Mouse (Mus musculus): ENCODE data around the gene Asb6.

The Asb6 gene

GRCm38 (mm10) chr2:30834373-30835022, 4.4 kb upstream of the Asb6 start, which contains the start of gene Prrx2:
Prrx2 (plus strand) TSS chr2:30834972.
- DNase-seq (ENCODE audit: low read depth, low spot score): no peak

DNA sequence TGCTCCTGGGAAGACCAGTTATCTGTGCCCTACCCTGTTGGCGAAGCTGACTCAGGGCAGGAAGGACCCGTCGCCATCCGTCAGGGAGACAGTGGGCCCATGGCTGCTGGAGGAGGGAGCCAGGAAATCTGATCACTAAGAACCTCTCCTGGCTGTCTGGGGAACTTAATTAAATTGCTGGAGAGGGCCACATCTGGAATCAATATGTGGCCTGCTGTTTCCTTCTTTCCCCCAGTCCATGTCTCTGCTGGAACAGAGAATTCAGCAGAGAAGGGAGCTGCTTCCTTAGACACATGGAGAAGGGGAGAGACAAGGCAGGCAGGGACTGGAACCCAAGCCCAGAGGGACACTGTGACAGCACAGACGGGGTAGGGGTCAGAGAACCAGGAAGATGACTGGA, 3.5 kb upstream of the Asb6 start:
- no peak for DNase-seq (ENCODE audit: low read depth, low spot score)

- DNase-seq (ENCODE audit: low read depth, low spot score): no peak
These were observed 818 bp downstream of the Asb6 start for GRCm38 (mm10) chr2:30829315-30829714.

- peak; percentile 91 for DNase-seq (ENCODE audit: low read depth, low spot score)
These were observed 2.2 kb downstream of the Asb6 start for GRCm38 (mm10) chr2:30827749-30828475.

GRCm38 (mm10) chr2:30826825-30827748, 3.0 kb downstream of the Asb6 start:
- no peak for DNase-seq (ENCODE audit: low read depth, low spot score)

GRCm38 (mm10) chr2:30823385-30824153, 6.6 kb downstream of the Asb6 start:
- no peak for DNase-seq (ENCODE audit: low read depth, low spot score)

GRCm38 (mm10) chr2:30822460-30822859, 7.7 kb downstream of the Asb6 start:
- no peak for DNase-seq (ENCODE audit: low read depth, low spot score)

DNA sequence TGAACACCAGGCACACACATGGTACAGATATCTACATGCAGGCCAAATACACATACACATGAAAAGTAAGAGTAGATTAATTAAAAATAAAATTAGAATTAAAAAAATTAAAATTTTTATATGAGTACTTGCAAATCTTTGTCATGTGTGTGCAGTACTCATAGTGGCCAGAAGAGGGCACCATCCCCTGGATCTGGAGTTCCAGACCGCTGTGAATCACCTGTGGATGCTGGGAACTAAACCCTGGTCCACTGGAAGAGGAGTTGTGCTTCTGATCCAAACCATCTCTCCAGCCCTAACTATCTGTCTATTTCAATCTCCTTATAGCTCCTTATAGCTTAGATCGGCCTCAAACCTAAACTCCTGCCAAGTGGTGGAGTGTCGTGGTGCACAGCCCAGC, 9.1 kb downstream of the Asb6 start:
- DNase-seq (ENCODE audit: low read depth, low spot score): no peak

- no peak for DNase-seq (ENCODE audit: low read depth, low spot score)
These were observed 10.3 kb downstream of the Asb6 start for GRCm38 (mm10) chr2:30819873-30820272.

DNA sequence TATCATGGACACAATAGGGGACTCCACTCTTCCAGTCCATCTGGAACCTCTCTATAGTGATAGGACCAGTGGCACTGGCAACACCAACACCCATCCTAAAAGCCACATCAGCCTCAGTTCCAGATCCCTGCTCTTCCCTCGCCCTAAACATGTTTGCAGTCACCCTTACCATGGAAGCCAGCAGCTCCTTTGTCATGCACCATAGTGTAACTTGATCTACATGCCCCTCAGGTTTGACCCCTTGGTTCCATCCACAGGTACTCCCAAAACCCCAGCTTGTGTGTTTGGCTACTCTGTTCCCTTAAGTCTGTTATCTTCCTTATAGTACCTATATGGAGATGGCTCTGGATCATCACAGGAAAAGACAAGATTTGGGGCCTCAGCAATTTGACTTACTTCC, 13.8 kb downstream of the Asb6 start:
- no peak for DNase-seq (ENCODE audit: low read depth, low spot score)

DNA sequence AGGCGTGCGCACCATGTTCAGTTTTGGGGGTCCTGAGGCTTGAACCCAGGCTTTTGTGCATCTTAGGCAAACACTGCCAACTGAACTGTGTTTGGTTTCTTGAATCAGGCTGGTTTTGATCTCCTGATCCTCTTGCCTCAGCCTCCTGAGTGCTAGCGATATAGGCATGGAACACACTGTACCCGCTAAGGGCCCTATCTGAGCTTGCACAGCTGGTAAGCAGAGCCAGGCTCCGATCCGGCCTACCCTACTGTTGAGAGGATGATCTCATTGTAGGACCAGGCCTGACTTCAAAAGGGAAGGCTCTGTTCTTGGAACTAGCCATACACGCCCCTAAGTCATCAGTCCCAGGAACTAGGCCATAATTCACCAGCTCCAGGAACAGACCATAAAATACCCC, 19.6 kb downstream of the Asb6 start:
- DNase-seq (ENCODE audit: low read depth, low spot score): no peak

DNA sequence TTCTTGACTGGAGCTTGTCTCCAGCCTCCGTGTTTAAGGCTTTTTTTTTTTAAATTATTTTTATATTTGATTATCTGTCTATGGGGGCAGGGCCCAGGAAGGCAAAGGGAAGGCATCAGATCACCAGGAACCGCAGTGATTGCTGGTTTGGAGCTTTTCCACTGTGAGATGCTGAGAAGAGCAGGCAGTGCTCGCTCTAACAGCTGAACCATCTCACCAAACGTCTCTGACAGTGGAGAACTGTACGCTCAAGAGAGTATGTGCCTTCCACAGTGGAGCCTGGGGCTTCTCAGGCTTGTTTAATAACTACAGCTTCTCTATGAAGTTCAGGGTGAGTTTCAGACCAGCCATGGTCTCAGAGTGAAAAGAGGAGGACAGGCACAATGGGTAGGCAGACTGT, 20.6 kb downstream of the Asb6 start:
- no peak for DNase-seq (ENCODE audit: low read depth, low spot score)

DNA sequence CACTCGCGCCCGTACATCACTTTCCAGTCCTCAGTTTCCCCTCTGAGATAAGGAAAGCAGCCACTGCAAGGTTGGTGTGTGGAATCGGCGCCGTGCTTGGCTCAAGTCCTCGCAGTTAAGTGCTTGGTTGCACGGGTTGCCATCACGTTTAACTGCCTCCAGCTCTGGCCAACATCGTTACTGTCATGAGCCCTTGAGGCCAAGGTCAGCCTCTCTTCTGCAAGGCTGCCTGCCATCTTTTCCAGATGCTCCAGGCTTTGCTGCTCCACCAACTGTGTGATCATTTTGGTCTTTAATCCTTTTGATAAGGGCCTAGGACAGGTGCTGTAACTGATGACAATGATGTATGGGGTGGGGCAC, 21.9 kb downstream of the Asb6 start:
- DNase-seq (ENCODE audit: low read depth, low spot score): no peak

DNA sequence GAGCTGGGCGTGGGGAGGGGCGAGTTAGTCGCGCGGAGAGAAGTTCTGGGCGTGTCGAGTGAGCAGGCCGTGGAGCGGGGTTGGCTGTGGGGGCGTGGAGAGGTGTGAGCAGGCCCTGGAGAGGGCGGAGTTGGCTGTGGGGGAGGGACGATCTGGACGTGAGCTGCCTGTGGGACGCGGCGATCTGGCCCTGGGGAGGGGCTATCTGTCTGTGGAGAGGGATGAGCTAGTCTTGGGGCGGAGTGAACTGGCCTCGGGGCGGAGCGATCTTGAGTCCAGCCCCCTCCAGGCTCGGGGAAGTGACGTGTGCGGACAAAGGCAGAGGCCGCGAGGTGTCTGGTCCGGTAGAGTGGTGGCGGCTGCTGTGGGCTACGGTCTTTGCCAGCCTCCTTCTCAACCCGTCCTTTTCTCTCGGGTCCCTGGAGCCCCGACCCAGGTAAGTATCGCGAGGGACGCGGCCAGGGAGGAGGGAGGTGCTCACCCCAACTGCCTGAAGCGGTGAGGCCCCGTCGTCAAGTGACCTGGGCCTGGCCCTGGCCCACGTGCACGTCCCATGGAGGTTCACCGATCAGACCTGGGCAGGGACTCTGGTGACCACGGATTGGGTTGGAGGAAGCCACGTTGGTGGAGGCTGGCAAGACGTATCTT, 22.4 kb downstream of the Asb6 start, which contains the start of gene Ntmt1:
Gene Ntmt1, plus strand, starts transcription at position 179 of the 648 bp plus-strand sequence.
- DNase-seq (ENCODE audit: low read depth, low spot score): peak; percentile 98

- DNase-seq (ENCODE audit: low read depth, low spot score): no peak
These were observed 22.9 kb downstream of the Asb6 start for GRCm38 (mm10) chr2:30807147-30807647.

- no peak for DNase-seq (ENCODE audit: low read depth, low spot score)
These were observed 24.1 kb downstream of the Asb6 start for GRCm38 (mm10) chr2:30805983-30806382.

DNA sequence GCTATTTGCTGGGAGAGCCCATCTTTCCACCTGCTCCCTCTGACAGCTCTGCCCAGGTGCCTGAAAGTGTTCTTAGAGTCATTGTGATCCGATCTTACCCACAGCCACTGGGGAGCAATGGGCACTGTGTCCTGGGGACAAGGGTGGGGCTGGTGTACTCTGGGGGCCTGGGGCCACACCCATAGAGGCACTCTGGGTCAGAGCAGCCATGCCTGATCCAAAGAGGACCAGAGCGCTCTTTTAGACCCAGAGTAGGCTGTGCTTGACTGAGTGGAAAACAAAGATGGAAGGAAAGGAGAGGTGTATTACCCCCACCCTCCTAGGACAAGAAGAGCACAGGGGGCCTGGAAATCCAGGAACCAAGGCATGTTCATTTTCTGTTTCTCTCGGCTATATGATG, 26.5 kb downstream of the Asb6 start, which contains the start of gene 1700001O22Rik:
Gene 1700001O22Rik, minus strand, starts transcription at position 58 of the 400 bp plus-strand sequence.
- no peak for DNase-seq (ENCODE audit: low read depth, low spot score)

DNA sequence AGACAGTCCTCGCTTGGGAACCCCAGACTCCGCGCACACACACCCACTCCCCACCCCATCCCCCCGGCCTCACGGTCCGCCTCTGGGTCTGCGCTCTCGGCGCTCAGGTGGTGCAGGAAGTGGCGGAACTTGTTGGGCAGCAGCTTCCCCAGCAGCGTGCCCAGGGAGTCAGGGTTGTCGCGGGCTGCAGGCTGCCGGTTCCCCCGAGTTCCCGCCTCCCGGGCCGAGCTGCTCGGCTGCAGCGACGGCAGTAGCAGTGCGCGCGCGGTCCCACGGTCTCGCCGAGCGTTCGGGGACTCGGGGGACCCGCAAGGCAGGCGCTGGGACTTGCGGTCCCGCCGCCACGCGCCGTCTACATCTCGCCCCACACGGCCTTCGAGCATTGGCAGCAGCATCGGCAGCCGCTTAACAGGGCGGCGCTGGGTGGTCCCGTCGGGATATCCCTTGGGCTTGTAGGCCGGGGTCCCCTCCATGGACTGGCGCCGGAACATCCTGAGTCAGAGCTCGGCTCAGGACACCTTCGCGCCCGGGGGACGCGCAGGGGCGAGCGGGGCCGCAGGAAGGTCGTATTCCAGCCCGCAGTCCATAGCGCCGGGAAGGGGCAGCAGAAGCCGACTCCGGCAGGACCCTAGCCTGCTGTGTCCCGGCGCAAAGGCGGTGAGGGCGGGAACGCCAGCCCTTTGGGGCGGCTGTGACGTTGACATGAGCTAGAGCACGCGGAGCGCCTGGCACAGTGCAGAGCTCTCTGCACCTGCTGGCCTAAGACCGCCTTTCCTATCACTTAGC, 28.9 kb downstream of the Asb6 start:
- DNase-seq (ENCODE audit: low read depth, low spot score): no peak

DNA sequence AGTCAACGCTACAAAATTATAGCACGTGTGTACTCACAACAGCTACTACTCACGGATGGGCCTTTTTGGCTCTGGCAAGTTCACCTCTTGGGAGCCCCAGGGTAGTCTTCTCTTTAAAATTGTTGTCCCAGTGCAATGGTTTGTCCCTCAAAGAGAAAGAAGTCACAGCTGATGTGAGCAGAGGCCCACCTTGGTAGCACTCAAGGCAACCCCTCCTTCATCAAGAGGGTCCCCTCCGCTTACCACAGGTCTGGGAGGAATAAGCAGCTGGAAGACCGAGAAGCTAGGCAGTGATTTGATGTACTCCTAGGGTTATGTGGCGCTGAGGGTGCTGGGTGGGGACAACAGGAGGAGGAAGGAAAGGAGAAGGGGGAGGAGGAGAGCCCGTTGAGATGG, 29.5 kb downstream of the Asb6 start:
- DNase-seq (ENCODE audit: low read depth, low spot score): no peak

- DNase-seq (ENCODE audit: low read depth, low spot score): no peak
These were observed 30.7 kb downstream of the Asb6 start for GRCm38 (mm10) chr2:30799456-30799855.
